Mouse (Mus musculus): ENCODE results near the gene Actr10.

Gene Actr10

DNA sequence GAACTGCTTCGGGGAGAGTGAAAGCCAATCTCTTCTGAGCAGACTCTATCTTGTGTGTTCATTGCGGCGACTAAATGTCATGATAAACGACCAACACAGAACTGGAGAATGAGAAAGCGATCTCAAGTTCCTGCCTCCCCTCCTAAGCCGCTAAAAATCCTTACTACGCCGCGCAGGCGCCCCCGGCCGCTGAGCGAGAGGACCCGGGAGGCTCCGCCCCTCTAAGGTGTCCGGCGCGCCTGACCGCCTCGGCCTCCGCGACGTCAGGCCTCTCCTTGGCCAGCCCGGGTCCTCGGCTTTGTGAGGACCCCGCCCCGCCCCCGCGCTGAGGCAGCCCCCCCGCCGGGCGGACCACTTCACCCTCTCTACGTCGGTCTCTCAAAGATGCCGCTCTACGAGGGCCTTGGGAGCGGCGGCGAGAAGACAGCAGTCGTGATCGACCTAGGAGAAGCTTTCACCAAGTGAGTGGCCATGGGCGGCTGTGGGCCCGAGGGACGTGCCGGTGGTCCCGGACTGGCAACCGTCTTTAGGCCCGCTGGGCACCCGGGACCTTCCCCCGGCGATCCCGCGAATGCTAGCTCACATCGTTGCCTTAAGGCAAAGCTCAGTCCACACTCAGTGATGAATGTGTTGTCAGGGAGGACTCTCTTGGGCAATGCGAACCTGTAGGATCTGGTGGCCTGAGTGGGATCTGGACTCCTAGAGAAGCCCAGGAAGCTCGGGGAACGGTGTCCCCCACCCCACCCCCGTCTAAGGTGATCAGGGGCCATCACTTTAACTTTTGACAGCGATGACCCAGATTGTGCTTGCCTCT, at the start of gene Actr10:
Actr10 (plus strand) TSS at position 287 of the 814 bp plus-strand sequence.
- peak; percentile 92 for DNase-seq

DNA sequence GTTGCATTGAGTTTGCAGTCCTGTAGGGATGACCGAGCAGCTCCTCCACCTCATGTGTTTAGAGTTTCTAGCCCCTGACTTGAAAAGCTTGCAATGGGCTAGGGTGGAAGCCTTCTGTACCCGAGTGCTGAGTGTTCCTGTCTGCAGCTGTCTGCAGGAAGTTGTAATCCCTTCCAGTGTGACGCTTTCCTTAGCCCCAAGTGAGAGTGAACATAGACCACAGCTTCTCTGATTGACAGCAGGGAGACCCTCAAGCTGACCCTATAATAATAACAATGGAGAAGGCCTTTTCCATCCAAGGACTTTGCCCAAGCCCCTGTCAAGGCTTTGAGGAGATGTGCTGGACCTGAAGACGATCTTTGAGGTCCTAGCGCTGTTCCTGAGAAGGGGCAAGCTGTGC, 47.3 kb upstream of the Actr10 start:
- no peak for DNase-seq

DNA sequence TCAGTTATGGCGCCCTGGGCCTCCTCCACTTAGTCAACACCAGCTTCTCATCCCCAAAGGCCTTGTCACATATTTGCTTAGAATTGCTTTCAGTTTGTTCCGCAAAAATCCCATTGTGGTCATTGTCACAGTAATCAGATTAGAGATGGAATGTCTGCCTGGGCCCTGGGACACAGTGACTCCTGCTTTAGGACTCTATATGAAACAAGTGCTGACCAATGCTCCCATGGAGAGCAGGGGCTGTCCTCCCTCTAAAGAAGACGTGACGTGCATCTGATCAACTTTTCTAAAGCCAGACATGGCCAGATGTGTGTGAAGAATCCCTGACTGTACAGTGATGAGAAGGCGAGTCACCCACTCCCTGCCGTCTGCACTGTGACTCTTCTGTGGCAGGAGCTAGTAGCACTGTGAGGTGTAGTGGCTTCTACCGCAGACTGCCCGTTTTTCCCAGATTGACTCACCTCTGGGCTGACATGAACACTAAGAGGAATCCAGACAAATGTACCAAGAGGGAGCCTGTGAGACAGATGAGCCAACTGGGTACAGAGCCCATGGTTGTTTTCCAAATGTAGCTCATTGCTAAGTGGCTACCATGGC, 46.7 kb upstream of the Actr10 start:
- no peak for DNase-seq

DNA sequence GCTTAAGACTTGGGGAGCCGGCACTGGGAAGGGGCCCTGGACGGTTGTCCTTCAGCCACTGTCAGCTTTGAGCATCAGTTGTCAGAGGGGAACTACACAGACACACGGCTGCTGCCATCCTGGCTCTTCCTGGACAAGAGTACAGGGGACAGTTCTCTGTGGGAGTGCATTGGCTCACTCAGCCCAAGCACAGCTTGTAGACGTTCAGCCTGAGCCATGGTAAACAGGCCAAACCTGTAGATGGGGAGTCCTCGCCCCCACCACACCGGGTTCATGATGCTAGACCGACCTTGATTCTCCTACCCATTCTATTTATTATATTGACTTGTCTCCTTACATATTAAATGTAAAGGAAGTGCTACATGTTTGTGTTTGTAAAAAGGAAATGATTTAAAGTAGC, 42.4 kb upstream of the Actr10 start:
- no peak for DNase-seq

DNA sequence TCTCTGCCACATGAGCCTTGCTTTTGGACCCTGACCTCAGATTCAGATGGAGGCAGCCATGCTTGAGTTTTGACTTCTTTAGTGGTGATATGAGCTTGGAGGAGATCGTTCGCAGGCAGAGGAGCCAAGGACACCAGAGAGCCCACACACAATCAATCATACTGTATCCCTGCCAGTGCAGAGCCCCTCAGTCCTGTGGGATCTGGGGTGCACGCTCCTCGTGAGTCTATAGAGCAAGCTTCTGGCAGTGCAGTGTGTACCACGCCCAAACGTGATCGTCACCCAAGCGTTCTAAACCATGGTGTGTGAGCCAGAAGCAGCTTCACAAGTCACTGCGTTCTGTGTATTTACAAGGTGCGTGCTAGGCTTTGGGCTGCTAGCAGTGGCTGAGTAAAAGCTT, 41.6 kb upstream of the Actr10 start:
- DNase-seq = no peak

DNA sequence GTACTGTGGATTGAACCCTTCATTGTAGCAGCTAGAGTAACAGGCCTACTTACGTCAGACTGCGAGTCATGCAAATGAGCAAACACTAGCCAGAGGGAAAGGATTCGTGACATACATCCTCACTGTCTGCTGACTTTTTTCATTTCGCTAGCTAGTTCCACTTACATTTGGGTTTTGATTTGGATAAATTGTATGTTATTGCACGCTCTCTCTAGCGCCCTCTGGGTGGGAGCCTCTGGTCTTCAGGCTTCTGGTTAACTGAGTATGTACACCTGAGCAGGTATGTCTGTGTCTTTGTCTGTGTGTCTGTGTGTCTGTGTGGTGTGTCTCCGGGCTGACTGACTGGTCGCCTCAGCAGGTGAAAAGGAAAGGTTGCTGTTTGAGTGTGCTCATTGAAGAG, 40.2 kb upstream of the Actr10 start:
- no peak for DNase-seq

DNA sequence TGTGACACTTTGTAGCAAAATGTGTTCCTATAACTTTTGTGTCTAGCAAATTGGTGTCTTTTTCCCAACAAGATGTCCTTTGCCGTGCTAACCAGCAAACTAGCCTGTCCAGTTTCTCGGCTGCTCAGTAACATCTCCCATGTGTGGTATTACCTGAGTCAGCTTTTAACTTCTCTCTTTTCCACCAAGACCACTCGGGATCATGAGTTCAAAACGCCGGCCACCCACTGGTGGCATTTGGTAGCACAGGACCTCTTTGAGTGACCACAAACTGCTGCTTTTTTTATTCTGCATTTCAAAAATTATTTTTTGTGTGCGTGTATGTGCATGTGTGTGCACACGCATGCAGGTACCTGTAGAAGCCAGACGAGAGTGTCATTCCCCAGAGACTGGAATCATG, 39.2 kb upstream of the Actr10 start:
- no peak for DNase-seq

DNA sequence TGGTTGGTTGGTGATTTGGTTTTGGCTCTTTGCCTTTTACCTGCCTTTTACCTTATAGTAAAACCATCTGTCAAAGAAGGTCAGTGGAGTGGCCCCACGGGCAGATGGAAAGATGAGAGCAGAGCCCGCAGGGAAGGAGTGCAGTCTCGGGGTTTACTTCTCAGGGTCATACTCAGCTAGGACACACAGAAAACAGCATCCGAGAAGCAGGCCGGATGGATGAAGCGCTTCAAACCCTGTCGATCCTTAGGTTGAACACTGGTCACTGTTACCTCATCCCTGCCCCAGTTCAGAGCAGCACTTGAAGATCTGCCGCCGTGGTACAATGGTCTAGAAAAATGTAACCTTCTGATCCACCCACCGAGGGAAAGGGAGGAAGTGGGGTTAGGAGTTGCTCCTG, 33.2 kb upstream of the Actr10 start:
- no peak for DNase-seq

DNA sequence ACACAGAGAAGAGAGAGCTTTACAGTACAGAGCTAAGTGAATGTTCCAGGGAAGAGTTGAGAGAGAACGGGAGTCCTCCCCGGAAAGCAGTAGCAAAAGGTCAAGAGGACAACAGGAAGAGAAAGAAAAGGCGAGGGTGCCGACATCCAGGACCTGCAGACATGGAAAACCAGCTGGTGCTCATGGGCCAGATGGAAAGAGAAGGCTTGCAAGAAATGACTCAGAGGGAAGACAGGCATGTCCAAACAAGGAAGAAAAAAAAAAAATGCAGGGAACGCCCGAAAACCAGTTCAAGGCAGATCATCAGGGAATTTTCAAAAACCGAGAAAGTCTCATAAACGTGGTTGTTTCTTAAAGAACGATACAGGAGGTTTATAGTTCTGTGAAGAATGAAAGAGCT, 30.8 kb upstream of the Actr10 start:
- no peak for DNase-seq

DNA sequence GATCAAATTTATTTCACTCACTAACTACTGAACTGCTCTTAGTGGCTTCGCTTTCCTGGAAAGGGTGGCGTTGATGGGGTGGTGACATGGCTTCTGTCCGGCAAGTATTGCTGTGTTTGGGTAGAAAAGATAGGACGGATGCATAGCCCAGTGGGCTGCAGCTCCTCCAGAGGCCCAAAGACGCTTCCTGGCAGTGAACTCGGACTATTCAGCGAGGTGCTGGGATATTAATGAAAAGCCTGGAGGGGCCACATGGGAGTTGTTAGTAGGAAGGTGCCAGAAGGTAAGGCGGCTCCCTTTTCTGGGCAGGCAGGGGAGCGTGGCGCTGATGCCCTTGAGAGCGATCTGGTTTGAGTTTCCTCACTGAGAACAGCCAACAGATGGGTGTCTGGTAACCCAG, 30.0 kb upstream of the Actr10 start:
- no peak for DNase-seq

DNA sequence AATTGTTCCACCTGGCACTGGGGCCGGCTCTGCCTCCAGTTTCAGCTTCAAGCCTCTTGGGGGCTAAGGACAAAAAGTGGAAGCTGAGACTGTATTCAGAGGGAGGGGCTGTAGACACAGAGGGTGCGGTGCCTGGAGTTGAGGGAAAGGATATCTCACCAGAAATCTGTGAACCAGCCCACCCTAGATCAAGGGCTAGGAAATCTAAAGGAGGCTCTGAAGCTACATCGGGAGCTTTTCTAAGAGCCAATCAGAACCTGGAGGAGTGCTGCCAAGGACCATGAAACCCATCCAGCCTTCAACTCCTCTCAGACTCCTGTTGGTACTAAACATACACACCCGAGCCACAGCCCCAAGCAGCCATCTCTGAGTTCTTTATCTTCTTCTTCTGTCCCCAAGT, 29.6 kb upstream of the Actr10 start:
- DNase-seq = no peak

DNA sequence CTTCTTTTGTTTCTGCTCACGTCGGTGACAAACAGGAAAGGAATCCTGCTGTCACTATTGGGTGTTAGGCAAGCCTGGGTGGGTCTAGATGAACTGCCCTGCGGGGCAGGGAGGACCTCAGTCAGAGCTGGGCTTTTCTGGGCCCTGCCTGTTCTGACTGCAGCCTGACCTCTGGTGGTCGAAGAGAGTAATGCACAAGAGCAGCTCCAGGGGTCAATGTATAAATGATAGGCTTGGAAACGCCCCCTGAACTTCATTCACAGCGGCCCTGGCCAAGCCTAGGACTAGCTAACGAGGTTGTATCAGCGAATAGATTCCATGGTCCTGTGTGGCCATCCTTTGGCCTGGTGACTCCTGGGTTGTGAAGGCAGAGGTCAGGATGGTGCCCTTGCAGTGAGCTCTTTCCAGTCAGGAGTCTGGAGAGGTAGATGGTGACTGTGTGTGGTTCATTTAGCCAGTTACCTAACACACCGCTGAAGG, 27.4 kb upstream of the Actr10 start:
- DNase-seq = peak; percentile 67

DNA sequence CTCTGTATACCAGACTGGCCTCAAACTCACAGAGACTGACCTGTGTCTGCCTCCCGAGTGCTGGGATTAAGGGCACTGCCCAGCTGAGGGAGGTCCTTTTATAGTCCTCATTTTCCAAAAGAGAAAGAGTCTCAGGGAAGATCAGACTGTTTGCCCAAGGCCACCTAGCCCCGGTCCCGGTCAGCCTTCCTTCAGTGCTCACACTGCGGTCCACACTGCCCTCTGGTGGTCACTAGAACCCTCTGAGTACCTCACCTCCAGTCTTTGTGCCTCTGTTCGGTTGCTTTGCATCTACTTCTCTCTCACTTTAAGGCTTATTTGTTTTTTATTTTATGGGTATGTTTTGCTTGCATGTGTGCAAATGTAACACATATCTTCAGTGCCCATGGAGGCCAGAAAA, 26.6 kb upstream of the Actr10 start:
- peak; percentile 80 for DNase-seq

DNA sequence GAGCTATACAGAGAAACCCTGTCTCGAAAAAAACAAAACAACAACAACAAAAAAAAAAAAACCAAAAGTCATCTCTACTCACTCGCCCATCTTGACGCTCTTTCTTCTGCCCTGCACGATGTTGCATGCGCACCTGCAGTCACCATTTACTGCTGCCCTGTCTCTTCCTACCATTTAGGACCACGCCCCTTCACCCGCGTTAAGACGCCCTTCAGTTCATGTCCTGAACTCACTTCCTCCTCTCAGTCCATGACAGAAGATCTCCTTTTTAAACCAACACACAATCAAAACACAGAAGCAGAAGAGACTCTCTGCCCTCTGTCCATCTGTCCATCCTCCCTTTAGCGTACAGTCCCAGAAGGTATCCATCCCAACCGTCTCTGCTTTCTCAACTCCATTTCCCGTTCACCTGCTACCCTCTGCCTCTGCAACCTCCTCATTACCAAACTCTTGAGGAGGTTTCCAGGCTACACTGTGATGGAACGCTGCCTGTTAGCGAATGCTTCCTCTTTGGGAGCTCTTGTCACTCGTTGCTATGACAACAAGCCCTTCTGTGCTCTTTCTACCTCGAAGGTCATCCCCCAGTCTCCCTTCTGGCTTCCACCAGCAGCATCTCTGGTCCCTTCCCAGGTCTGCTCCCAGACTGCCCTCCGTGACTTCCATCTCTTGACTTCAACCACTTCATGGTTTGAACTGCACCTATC, 25.8 kb upstream of the Actr10 start:
- no peak for DNase-seq

DNA sequence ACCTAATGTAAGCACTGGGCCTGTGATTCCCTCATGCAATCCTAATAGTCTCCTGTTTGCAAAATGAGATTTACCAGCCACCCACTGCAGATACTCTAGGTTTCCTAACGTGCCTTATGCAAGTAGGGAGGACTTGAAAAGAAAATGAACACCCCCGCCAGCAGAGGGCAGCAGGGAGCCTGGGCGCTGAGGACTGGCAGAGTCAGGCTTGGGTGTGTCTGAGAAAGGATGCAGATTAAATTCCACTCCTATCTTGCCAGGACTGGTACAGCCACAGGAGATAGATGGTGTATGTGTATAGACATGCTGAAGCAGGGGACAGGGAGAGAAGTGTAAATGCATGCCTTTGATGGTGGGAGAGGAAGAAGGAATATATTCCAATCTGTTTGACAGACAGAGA, 24.2 kb upstream of the Actr10 start:
- peak; percentile 56 for DNase-seq

DNA sequence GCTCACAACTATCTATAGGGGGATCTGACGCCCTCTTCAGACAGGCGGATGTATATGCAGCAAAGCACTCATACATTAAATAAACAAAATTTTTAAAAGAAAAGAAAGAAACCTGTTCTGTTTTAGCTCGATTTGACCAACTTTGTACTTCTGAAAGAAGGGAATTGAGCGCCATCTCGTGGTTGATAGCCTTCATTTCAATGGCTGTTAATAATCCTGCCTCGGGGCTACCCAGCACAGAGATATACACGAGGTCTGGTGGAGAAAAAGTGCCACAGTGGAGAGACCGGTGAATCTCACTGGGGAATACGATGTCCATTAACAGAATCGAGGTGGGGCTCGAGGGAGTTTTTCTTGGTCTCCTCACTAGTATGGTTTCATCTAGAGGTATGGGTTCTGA, 23.3 kb upstream of the Actr10 start:
- no peak for DNase-seq

DNA sequence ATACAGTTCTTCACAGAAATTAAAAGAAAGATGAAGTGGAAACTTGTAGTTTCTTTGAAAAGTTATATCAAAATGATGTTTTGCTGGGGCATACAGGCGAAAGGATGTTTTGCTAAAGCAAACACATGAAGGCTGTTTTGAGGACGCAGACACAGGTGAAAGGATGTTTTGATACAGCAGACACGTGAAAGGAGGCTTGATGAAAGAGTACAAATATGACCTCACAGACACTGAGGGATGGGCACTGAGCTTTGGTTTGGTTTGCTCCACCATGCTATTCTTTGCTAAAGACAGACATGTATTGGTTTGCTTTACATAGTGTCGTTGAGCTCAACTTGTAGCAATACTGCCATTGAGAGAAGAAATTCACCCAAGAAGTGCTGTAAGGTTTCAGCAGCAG, 7.9 kb upstream of the Actr10 start:
- no peak for DNase-seq

DNA sequence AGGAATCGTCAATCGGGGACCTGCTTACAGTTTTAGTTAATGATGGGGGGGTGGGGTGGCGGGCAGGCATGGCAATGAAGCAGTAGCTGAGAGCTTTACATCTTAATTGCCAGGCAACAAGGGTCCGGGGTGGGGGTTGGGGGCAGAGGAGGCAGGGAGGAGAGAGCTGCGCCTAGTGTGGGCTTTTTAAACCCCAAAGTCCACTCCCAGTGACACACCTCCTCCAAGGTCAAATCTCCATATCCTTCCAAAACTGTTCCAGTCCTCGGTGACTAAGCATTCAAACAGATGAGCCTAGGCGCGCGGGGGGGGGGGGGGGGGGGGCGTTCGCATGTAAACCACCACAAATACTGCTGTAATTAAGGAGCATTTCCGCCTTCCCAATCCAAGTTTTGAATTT, 507 bp upstream of the Actr10 start:
- no peak for DNase-seq

DNA sequence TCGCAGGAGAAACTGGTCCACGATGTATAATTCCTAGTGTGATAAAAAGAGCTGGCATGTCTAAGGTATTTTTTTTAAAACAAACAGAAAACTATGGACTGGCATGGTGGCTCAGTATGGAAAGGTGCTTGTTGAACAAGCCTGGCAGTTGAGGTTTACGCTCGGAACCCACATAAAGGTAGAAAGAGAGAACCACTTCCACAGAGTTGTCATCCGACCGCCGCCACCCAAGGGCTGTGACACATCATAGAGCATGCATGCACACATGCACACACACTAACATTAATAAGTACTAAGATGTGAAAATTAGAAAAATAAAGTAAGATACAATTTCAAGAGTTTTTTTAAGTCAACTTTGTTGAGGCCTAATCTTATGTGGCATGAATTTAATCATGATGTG, 3.1 kb downstream of the Actr10 start:
- no peak for DNase-seq

DNA sequence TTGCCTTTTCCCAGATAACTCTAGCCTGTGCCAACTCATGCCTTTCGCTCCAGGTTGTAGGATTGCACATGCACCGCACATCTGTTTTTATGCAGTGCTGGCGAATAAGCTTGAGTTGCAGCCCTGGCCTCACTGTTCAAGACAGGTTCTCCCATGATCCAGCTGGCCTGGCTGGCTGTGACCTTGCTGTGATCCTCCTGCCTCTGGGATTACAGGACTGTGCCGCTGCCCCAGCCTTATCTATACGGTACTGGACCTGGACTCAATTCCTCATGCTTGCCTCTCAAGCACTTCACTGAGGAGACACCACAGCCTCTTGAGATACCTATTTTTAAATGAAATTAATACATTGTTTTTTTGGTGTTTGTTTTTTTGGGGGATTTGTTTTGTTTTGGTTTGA, 6.5 kb downstream of the Actr10 start:
- DNase-seq = no peak

DNA sequence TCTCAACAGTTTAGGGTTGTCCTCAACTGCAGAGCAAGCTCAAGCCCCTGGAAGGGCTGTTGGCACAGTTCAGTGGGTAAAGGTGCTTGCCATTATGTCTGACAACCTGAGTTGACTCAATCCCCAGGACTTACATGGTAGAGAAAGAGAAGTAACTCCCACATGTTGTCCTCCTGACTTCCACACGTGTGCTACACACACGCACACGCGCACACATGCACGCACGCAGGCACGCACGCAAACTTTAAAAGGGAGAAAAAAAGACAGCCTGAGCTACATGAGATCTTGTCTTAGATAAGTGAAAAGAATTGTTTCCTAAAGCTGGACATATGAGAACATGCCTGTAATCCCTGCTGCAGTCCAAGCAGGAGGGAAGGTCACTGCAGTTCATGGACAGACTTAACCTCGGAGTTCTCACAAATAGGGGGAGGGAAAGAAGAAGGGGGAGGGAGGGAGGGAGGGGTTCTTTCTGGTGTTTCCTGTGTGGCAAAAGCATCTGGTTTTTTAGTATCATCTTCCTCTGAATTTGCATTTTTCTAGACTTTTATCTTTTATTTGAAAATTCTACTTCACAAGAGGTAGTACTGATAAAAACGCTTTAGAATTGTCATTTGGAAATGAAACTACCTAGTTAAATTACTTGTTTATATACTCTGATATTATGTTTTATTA, 9.1 kb downstream of the Actr10 start:
- DNase-seq = no peak

DNA sequence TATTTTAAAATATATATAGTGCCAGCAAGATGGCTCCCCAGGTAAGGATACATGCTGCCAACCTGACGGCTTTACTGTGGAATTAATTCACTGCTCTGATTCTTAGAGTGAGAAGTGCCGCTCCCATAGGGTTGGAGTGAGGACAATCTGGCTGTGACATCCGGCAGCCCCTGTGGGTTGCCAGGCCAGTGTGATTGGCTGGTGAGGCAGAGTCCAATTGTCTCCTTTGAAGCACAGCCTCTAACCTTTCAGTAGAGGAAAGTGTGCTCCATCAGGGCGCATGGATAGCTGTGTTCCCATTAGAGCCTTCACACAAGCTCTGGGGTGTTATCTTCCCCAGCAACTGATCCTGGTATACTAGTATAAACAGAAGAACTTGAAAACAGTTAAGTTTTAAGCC, 21.0 kb downstream of the Actr10 start:
- no peak for DNase-seq

DNA sequence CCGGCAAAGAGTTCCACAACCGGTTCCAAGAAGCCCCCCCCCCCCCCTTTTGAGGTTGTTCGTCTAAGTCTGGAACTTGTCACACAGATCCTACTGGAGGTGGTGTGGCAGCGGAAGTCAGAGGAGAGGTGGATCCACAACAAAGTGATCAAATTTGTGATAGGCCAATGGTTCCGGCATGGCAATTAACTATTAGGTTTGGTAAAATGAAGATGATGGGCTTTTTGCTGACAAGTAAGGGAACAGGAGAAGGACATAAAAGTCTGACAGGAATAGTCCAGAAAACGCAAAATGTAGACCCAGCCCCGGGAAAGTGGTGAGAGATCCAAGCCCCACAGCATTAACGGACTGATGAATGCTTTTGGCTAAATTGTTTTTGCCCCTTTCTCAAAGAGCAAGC, 29.9 kb downstream of the Actr10 start:
- DNase-seq = no peak

Measured in right cerebral cortex, adult 18-20 months (tissue).